Mouse (Mus musculus) erythroid progenitor cell, adult 5-6 weeks (primary cell): Measurements from ENCODE around the gene Catsper2. TPM values are rescaled to one million over a fixed set of nuclear protein-coding genes. Genes with fewer than 3 reads are reported as not detected.

Experiments used
- ATAC-seq: replicated peaks from 2 replicates; pipeline ENCODE4 v1.8.0; 2016; ENCODE audit warnings: moderate number of reproducible peaks, mild to moderate bottlenecking, moderate TSS enrichment, inconsistent platforms; ENCODE audit not compliant: poor library complexity, low FRiP score, severe bottlenecking
- total RNA-seq, 2 experiments: library from RNA; stranded (forward) in 1 of 2; stranded (reverse) in 1 of 2; fragments of 150-400 nt in 1 of 2; fragments of 186-747, 209-891 nt in 1 of 2; gene quantifications; 2 replicates each; pipeline versions ENCODE4 v1.2.3 to v1.2.4; 2015 to 2017; ENCODE audit warnings: low replicate concordance in 2 of 2

Gene Catsper2
- total RNA-seq (2015; ENCODE audit: low replicate concordance) (not detected in 2 replicates), total RNA-seq (2017; ENCODE audit: low replicate concordance) (not detected in 2 replicates)

DNA sequence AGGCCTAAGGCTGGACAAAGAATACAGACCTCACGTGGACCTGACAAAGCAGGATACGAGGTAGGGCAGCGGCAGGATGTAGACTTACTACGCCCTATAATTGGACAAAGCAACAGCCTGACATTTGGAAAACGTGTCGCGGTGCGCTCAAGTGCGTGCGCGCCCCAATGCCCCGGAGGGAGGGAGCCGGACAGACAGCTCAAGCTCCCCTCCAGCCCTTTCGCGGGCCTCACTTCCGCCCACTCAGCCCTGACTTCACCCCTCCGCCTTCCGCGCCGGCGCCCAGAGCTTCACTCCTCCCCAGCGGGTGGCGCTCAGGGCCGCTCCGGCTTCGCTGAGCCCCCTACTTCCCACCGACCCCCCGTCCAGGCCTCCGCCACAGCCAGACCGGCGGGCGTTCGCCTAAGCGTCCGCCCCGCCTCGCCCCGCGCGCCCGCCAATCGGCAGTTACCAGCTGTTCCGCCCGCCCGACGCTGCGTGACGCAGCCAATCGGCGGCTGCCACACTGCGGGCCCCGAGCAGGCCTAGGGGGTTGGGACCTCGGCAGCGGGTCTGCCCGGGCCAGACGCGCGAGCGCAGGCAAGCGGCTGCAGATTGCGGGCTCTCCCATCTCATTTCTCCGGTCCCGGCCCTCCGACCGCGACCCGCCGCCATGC lies at the start of gene Catsper2, which contains the start of gene Pdia3:
Catsper2 (minus strand) TSS at position 406 of the 656 bp plus-strand sequence.
Pdia3 (plus strand) TSS at position 389 of the 656 bp plus-strand sequence.
- peak; percentile 96 for ATAC-seq

DNA sequence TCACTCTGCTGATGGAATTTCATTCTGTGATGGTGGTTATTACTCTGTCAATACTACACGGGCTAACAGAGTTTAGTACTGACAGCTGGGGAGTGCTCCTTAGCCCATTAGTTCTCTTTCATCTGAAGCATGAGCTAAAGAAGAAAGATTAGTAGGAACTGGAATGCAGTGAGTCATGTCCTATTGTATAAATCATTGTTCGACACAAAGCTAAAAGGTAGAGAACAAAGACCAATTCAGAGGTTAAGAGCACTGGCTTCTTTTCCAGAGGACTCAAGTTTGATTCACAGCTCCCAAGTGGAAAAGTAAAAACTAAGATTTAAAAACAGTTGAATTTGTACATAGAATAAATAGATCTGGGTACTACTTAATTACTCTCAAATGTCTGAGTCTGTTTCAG lies 46.5 kb upstream of the Catsper2 start:
- ATAC-seq = no peak

DNA sequence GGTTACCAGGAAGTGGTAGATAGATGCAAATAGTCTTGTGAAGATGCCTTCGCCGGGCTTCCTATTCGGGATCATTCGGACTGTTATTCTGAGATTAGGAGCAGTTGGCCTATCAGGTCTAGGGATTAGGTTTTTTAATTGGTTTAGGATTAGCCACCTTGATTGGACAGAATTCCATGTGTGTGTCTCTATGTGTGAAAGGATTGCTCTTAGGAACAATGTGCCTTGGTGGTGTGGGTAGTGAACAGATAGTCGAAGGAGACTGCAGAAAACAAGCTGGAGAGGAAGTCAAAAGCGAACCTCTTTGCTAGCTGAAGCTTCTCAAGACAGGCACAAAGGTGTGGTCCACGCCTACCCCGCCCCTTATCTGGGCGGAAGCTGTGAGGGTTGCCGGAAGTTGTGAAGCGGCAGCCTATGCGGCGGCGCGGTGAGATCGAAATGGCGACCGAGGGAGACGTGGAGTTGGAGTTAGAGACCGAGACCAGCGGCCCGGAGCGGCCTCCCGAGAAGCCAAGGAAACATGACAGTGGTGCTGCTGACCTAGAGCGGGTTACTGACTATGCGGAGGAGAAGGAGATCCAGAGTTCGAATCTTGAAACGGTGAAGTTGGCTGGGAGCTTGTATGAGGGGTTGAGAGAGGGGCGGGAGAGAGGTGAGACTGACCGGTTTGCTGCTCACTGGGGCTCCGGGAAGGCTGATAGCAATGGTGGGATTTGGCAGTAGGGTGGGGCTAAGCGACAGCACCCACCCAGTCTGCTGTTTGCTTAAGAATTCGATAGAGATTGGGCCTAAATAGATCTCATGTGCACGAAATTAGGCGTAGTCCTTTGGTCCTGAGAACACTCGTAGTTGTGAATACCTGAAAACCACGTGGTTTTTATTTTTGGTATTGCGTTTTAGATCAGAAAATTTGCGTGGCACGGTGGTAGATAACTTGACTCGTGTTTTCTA lies 43.4 kb upstream of the Catsper2 start, which contains the start of gene Serinc4:
Serinc4 (minus strand) TSS at position 90 of the 951 bp plus-strand sequence.
- ATAC-seq = peak; percentile 99

DNA sequence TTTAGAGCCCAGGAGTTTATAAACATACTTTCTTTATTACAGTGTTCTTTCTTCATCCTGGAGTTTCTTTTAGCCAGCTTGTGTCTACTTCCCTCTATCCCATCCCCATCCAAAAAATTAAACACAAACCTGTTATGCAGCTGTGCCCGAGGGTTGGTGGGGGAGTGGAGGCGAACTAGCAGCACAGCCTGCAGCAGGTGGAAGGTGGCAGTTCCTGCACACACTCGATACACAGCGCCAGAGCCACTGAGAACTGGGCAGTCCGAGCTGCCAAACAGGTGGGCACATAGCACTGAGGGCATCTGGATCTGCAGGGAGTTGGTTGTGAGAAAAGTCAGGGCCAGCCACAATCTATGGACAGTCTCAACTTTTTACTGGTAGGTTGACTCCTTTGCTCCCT lies 41.9 kb upstream of the Catsper2 start:
- no peak for ATAC-seq

DNA sequence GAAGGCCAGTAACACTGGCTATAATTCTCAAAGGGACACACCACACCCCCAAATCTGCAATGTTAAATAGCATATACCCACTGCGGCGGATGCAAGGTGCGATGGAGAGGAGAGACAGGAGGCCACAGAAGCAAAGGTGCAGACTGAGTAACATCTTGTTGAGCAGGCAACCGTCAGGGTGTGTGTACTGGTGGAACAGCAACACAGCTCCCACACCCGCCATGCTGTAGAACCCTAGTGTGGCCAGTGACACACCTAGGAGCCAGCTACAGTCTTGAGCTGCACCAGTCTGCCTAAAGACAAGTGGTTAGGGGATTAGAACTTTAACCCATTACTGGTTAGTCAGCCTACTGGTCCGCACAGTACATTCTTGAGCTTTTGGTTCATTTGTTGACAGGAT lies 40.3 kb upstream of the Catsper2 start:
- no peak for ATAC-seq

DNA sequence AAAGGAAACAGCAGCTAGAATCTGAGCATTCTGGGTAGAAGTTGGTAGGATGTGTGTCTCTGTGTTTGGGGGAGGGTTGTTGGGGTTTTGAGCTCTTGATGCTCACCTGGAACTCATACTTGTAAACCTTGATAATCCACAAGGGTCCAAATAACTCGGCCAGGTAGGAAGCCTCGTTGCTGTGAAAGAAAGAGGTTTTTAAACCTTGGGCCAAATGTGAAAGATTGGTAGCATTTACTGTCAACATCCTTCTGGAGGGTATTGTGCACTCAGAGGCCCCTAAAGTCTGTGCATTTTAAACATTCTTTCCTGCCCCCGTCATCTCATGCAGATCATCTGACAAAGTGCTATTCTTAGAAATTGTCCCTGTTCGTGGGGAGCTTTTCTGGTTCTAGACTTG lies 39.4 kb upstream of the Catsper2 start, which contains the start of gene Hypk:
Hypk (plus strand) TSS at position 301 of the 400 bp plus-strand sequence.
- ATAC-seq = no peak

DNA sequence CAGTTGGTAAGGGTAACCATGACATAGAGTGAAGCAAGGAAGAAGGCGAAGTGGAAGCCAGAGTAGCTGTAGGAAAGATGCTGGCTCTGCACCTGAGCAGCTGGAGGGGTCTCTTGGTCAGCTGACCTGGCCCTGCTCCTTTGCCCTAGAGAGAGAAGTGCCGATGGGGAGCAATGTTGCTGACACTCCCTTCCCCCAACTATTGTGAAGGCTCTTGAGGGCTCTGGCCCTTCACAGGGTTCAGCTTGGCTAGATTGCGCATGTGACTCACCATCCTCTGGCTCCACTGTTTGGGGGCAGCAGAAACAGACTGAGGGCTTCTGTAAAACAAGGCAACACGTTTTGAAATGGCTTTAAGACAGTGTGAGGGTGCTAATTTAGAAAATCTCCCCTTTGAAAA lies 38.8 kb upstream of the Catsper2 start:
- no peak for ATAC-seq

DNA sequence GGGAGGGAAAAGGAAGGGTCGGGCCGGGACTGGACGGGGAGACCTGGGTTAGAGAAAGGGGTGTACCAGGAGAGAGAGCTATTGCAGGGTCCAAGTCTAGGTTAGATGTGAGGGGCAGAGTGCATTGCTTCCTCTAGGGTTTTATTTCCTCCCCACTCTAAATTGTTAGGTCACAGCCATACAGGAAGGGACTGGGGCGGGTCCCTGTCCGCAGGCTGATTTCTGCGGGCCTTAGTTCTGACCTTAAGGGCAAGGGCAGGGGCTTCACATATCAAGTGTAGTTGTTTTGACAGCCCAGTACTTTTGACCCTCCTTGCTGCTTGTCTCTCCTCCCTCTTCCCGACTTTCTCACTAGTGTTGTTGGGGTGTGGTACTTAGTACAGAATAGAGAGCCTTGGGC lies 36.5 kb upstream of the Catsper2 start:
- no peak for ATAC-seq

DNA sequence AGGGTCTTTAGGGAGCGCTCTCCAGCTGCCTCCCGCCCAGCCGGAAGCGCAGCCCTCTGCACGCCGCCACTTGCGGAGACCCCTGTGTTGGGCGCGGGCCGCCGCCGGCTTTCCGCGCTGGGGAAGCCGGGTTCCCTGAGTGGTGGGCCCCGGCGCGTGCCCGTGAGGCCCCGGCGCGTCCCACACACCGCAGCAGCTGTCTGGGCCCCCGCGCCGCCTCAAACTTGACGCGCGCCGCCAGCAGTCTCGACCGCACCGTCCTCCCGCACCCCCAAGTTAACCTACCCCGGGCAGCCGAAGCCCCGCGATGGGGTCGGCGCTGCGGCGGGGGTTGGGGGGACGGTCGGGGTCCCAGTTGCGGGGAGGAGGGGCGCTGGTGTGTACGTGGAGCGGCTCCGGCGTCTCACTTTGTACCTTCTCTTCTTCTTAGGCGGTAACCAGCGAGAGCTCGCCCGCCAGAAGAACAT lies 36.0 kb upstream of the Catsper2 start:
- ATAC-seq = no peak

DNA sequence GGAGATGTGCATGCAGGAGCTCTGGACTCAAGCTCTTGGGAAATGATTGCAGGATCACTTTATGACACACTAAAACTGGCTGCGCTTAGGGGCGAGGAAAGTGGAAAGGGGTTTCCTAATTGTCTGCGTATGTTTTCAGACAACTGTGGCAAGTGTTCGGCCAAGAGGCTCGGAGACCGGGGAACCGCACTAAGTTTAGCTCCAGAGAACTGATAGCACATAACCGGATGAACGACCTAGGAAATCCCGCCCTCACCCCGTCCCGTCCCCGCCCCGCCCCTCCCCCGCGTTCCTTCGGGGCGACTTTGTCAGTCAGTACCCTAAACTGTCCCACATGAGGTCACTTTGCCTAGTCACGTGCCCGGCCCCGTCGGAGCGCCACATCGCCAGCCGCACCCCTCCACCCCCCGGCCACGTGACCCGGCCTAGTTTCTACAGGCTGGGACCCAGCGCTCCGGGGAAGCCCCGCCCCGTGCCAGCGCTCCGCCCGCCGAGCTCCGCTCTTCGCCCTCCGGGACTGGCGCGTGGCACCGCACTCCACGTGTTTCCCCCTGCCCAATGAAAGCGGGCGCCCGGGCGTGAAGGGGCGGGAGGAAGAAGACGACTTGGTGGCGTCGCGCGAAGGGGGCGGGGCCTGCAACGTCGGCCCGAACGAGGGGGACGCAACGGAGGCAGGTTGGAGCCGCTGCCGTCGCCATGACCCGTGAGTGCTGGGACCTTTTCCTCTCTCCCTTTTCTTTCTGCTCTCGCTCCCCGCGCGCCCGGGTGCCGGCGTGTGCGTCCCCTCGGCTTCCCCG lies 35.3 kb upstream of the Catsper2 start, which contains the start of gene Serf2:
Serf2 (plus strand) TSS at position 457 of the 797 bp plus-strand sequence.
- peak; percentile 95 for ATAC-seq

DNA sequence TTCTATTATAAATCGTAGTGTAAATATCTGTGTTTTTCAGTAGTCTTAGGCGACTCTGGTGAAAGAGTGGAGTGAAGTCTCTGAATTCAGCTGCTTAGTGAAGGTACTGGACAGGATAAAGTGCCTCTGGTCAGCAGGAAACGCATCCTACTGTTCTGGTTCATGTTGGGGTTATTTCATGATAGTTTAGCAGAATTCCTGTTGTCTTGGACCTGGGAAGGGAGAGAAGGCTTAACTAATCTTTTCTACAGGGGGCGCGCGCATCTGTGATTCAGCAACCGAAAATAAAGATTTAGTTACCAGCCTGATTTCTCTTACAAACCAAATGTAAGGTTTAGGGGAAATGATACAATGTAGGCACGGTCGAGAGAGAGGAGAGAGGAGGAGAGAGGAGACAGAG lies 34.5 kb upstream of the Catsper2 start:
- ATAC-seq = no peak

DNA sequence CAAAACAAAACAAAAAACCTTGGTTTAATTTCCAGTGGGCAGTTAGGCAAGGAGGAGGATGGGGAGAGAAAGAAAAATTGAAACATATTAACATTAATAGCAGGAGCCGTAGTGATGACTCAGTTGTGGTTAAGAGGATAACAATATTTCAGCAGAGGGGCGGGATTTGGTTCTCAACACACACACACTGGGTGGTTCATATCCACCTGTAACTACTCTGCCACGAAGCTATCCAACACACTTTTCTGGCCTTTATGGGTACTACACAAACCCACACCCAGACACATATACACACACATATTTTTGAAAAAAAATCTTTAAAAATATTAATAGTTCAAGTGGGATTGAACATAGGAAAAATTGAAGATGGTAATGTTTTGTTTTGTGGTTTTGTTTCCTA lies 33.4 kb upstream of the Catsper2 start:
- no peak for ATAC-seq

DNA sequence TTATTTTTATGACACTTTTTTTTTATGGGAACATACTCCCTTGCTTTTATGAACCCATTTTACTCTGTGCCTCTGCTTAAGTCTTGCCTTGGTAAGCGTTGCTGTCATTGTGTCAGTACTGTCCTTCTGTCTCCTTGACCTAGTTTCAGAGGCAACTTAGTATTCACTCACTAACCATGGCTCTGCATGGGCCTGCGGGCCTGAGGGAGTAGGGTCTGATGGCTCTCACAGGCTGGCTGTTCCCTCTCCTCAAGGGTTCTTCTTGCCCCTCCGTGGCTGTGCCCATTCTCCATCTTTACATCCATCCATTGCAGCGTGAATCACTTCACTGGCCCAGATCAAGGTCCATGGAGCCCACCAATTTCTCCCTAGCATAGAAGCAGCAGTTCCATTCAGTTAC lies 32.9 kb upstream of the Catsper2 start:
- no peak for ATAC-seq

DNA sequence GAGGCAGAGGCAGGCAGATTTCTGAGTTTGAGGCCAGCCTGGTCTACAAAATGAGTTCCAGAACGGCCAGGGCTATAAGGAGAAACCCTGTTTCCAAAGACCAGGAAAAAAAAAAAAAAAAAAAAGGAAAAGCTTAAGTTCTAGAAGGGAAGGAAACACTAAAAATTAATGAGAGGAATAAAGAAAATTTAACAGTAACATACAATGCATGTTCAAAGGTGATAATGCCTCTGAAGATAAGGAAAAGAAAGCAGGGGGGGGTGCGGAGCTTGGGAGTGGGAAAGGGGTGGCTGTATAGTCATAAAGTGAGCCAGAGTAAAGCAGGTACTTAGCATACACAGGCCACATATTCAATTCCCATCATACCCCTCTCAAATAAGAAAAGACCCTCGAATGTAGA lies 31.5 kb upstream of the Catsper2 start:
- ATAC-seq = no peak

DNA sequence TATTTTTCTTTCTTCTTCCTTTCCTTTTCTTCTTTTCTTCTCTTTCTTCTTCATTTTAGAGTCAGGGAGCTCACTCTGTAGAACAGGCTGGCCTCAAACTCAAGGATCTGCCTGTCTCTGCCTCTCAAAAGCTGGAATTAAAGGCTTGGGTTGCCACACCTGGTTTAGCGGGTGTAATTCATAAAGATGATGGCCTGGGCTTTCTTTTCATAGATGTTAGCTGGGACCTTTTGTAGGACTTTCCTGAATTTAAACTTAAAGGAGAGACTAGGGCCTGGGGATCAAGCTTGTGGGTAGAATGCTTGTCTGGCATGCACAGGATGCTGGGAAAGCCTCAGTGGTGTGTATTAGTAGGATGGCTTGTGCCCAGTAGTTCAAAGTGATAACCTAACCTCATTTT lies 30.6 kb upstream of the Catsper2 start, which contains the start of gene Ell3:
Ell3 (minus strand) TSS at position 101 of the 400 bp plus-strand sequence.
- ATAC-seq = no peak

DNA sequence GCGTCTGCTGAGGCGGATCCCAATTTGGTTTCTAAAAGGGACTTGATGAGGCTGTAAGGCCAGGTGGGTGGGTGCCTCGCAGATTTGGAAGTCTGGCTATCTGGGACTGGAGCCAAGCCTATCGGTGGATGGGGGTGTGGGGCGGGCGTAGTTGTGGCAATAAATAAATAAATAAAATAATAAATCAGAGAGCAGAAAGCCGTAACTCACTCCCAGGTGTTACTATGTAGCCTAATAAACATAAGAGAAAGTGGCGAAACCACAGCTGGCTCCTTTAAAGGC lies 29.4 kb upstream of the Catsper2 start:
- ATAC-seq = 0 out of 2 replicates have a peak, but pooled peaks have one; percentile 10

DNA sequence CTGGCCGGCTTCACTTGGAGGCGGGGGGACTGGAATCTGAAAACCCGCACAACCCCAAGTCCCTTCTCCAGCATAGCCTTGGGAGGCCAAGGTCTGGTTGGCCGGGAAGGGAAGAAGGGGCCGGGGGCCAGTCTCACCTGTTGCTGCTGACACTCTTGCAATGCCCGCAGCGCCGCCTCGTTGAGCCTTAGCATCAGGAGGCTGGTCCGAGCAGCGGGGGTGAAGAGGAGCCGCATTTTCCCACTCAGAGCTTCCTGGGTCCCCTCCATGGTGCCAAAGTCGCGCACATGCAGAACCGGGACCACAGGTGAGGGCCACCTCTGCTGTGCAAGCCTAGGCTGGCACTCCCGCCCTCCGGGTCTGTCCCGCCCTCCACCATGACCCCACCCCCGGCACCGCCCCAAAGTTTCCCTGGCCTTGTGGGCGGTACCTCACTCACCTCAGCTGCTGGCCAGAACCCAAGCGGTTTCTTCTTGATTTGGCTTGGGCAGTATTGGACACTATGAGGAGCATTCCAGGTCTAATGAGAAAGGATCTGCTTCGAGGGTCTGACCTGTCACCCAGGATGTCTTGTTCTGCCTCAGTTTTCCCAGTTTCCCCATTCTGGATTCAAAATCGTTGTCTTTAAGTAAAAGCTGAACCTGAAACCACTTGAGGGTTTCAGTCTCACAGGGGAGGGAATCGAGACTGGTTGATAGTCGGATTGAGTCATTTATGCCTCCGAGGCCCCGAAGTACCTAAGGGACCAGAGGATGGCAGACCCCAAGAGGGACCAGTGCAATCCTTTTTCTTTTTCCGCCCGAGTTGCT lies 28.9 kb upstream of the Catsper2 start:
- peak; percentile 100 for ATAC-seq

DNA sequence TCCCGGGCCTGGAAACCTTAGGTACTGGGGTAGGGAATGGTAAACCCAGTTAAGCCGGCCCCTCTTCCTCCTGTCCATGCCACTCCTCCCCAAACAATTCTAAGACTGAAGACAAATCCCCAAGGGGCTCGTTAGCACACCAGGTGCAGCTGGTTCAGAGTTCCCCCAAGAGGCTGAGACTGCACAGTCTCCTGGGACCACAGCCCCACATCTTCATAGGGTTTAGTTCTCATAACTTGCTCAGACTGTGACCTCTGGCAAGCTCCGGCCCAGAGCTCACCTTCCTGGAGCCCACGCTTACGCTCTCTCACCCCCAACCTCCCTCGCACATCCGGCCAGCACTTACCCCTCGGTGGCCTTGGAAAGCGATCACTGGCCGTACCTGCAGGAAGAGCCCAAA lies 28.2 kb upstream of the Catsper2 start:
- no peak; the same call in 1 of the 2 replicates for ATAC-seq
